Mouse (Mus musculus) myocyte (in vitro differentiated cells): ENCODE measurements around the gene Btrc.

Source experiments
- MYOG ChIP-seq, 3 experiments: IDR thresholded peaks; one replicate each; pipeline ENCODE4 v1.6.1; 2011; ENCODE audit warnings: control low read depth in 2 of 3, low read depth in 2 of 3, mild to moderate bottlenecking in 2 of 3; ENCODE audit not compliant: insufficient read length in 2 of 3, control insufficient read depth in 1 of 3, insufficient read depth in 1 of 3
- POLR2A ChIP-seq: IDR thresholded peaks from one replicate; pipeline ENCODE4 v1.6.1; 2011; ENCODE audit warnings: low read depth, mild to moderate bottlenecking, control low read depth, moderate library complexity; ENCODE audit not compliant: insufficient read length
- POLR2AphosphoS2 ChIP-seq: IDR thresholded peaks from one replicate; pipeline ENCODE4 v1.6.1; 2011; ENCODE audit warnings: low read depth, control low read depth; ENCODE audit not compliant: insufficient read length
- TCF12 ChIP-seq: IDR thresholded peaks from one replicate; pipeline ENCODE4 v1.6.1; 2011; ENCODE audit warnings: mild to moderate bottlenecking, control low read depth; ENCODE audit not compliant: poor library complexity, insufficient read depth, severe bottlenecking
- USF1 ChIP-seq: IDR thresholded peaks from one replicate; pipeline ENCODE4 v1.6.1; 2011; ENCODE audit warnings: low read depth, mild to moderate bottlenecking, control low read depth, moderate library complexity

- TF ChIP-seq MYOG (IDR thresholded peaks at IDR 0.05; ENCODE audit: control insufficient read depth in 1 of 3, insufficient read depth in 1 of 3, insufficient read length in 2 of 3, low read depth in 2 of 3) (no peak), POLR2A (no peak), USF1 (no peak), TCF12 (no peak), POLR2AphosphoS2 (no peak)
Measured at GRCm38 (mm10) chr19:45394078-45394477, 30.5 kb downstream of the Btrc start.
